Mouse (Mus musculus) lung, postnatal 25 days (tissue): Measurements from ENCODE around the gene Mcm6.
"Not testable (repeated sequence)": the region's sequence is repeated elsewhere in the genome, so short reads cannot be mapped to it uniquely, and the experiment has no call there.

Experiments
- DNase-seq: peaks from one replicate; pipeline ENCODE4 v3.0.0; 2022; ENCODE audit warnings: low spot score

Mcm6 gene

GRCm38 (mm10) chr1:128330313-128330712, 29.2 kb downstream of the Mcm6 start:
- no peak for DNase-seq

GRCm38 (mm10) chr1:128328218-128328617, 31.2 kb downstream of the Mcm6 start, which contains the start of gene Lct:
TSS of gene Lct (minus strand) at chr1:128328318.
- no peak for DNase-seq

GRCm38 (mm10) chr1:128327165-128327564, 32.3 kb downstream of the Mcm6 start:
- no peak for DNase-seq

- no peak for DNase-seq
Observed at GRCm38 (mm10) chr1:128324776-128325175, 34.7 kb downstream of the Mcm6 start.

GRCm38 (mm10) chr1:128323026-128323643, 36.3 kb downstream of the Mcm6 start:
- DNase-seq, result no peak

GRCm38 (mm10) chr1:128319266-128319665, 40.2 kb downstream of the Mcm6 start:
- not testable (repeated sequence) for DNase-seq

- DNase-seq, result no peak
Observed at GRCm38 (mm10) chr1:128314665-128315064, 44.8 kb downstream of the Mcm6 start.

GRCm38 (mm10) chr1:128309043-128309442, 50.4 kb downstream of the Mcm6 start:
- no peak for DNase-seq

- DNase-seq, result no peak
Observed at GRCm38 (mm10) chr1:128303900-128304299, 55.6 kb downstream of the Mcm6 start.

- DNase-seq, result no peak
Observed at GRCm38 (mm10) chr1:128295717-128296528, 63.5 kb downstream of the Mcm6 start.

- DNase-seq, result no peak
Observed at GRCm38 (mm10) chr1:128295296-128295695, 64.2 kb downstream of the Mcm6 start.

- DNase-seq, result no peak
Observed at GRCm38 (mm10) chr1:128293524-128293923, 65.9 kb downstream of the Mcm6 start.

- DNase-seq, result no peak
Observed at GRCm38 (mm10) chr1:128290295-128290694, 69.2 kb downstream of the Mcm6 start.

GRCm38 (mm10) chr1:128285136-128285535, 74.3 kb downstream of the Mcm6 start:
- no peak for DNase-seq

GRCm38 (mm10) chr1:128284157-128284690, 75.2 kb downstream of the Mcm6 start:
- no peak for DNase-seq

GRCm38 (mm10) chr1:128282924-128283323, 76.5 kb downstream of the Mcm6 start:
- DNase-seq, result no peak

GRCm38 (mm10) chr1:128281753-128282152, 77.7 kb downstream of the Mcm6 start:
- no peak for DNase-seq
